In the genomic region with DNA sequence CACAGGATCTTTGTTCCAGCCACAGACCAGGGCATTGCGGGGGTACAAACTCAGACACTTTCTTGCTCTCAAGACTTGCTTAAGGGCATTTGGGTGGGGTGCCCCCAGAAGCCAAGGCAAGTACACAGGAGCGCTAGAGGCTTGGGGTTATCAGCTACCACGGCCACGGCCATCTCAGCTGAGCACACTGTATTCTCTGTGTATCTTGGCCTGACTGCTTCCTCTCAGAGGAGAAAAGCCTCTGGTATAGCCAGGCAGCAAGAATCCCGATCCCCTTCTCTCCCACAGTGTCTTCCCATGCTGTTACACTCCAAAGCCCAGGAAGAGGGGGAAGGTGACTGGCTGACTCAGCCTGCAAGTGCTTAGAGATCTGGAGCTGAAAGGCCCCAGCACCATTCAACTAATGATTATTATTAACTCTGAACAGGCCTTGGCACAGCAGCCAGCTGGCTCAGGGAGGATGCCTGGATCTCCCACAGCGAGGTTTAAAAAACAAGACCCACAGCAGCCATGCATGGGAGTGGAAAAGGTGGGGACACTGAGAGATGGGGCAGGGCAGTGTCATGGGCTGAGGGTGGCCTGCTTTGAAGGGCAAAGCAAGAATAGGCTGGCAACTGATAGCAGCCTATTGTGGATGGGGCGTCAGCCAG, we compare ENCODE assay signal across 10 mouse cellular contexts. TPM values are rescaled to one million over a fixed set of nuclear protein-coding genes. Genes with fewer than 3 reads are reported as not detected.
DNase-seq lines count a peak whose midpoint lies in the region; ATAC-seq and TF ChIP-seq lines count a peak whose summit lies in the region.
"Had no signal": no experiment of that assay in that cellular context is flagged by ENCODE, and none has a peak within 500 bp of the region (broad histone marks: within the 10 kb centered on the region; RNA-seq: fewer than 3 reads in every experiment).

No protein-coding gene starts in this region.

- no peak for TF ChIP-seq CTCF in thymus, adult 2 months (IDR thresholded peaks at IDR 0.05; ENCODE audit: borderline replicate concordance, control insufficient read depth, extremely low read depth, insufficient read depth, low read length, poor library complexity)

- no peak overlapping the region for H3K9ac ChIP-seq in kidney, embryonic 14.5 days (ENCODE audit: low read depth, low read length)
- H3K9ac ChIP-seq in hindbrain, embryonic 16.5 days (ENCODE audit: low read depth, low read length), result 0 out of 2 replicates have a peak overlapping the region, but pooled peaks have one; percentile 3
- H3K9ac ChIP-seq in midbrain, embryonic 16.5 days (ENCODE audit: low read depth, low read length), result peak overlapping the region; percentile 2; the same call in 1 of the 2 replicates

- no peaks in the 10 kb centered on the region for H3K27me3 ChIP-seq in kidney, embryonic 14.5 days (ENCODE audit: control insufficient read depth, insufficient read depth, low read length)
- no peaks in the 10 kb centered on the region for H3K27me3 ChIP-seq in hindbrain, embryonic 16.5 days (replicated peaks; ENCODE audit: control insufficient read depth, insufficient read depth, low read length)
- H3K27me3 ChIP-seq in midbrain, embryonic 16.5 days (ENCODE audit: control insufficient read depth, insufficient read depth, low read depth, low read length), result no peaks in the 10 kb centered on the region
- no peaks in the 10 kb centered on the region for H3K27me3 ChIP-seq in thymus, adult 2 months (ENCODE audit: control insufficient read depth, insufficient read depth, low read length)

- no peak for DNase-seq in kidney, postnatal 25 days
- DNase-seq in cerebellum, postnatal 25 days, result peak; percentile 50 to 53
- no peak for DNase-seq in thymus, adult 2 months
- no peak for DNase-seq in kidney, adult 11 months

- no peaks in the 10 kb centered on the region for H3K36me3 ChIP-seq in kidney, embryonic 14.5 days (ENCODE audit: control insufficient read depth, insufficient read depth, low read length)
- 0 out of 2 replicates have a peak, but pooled peaks cover 4% of the 10 kb centered on the region for H3K36me3 ChIP-seq in hindbrain, embryonic 16.5 days (ENCODE audit: control insufficient read depth, insufficient read depth, low read length)
- H3K36me3 ChIP-seq in midbrain, embryonic 16.5 days (ENCODE audit: control insufficient read depth, insufficient read depth, low read length), result peaks cover 3% of the 10 kb centered on the region
- no peaks in the 10 kb centered on the region for H3K36me3 ChIP-seq in thymus, adult 2 months (ENCODE audit: control insufficient read depth, insufficient read depth, low read length)

- peak overlapping the region; percentile 51; the same call in 1 of the 2 replicates for H3K27ac ChIP-seq in kidney, embryonic 14.5 days (ENCODE audit: low read depth, low read length)
- peak overlapping the region; percentile 73 for H3K27ac ChIP-seq in hindbrain, embryonic 16.5 days (ENCODE audit: low read depth, low read length)
- H3K27ac ChIP-seq in midbrain, embryonic 16.5 days (ENCODE audit: low read length), result 0 out of 2 replicates have a peak overlapping the region, but pooled peaks have one; percentile 19
- H3K27ac ChIP-seq in thymus, adult 2 months (ENCODE audit: control insufficient read depth, insufficient read depth, low read length), result no peak overlapping the region
- H3K27ac ChIP-seq: kidney, postnatal 0 days had no signal

- TF ChIP-seq POLR2A in thymus, adult 2 months (IDR thresholded peaks at IDR 0.05; ENCODE audit: control insufficient read depth, extremely low read depth, insufficient read depth, low read length, poor library complexity), result no peak

- H3K9me3 ChIP-seq in kidney, embryonic 14.5 days (ENCODE audit: control insufficient read depth, low read length), result no peaks in the 10 kb centered on the region
- H3K9me3 ChIP-seq in hindbrain, embryonic 16.5 days (ENCODE audit: control insufficient read depth, low read length), result no peaks in the 10 kb centered on the region
- no peaks in the 10 kb centered on the region for H3K9me3 ChIP-seq in midbrain, embryonic 16.5 days (replicated peaks; ENCODE audit: control insufficient read depth, low read length, poor library complexity, severe bottlenecking)
- H3K9me3 ChIP-seq: G1E had no signal

- H3K4me1 ChIP-seq in kidney, embryonic 14.5 days (ENCODE audit: control insufficient read depth, insufficient read depth, low read length), result peaks cover 27% of the 10 kb centered on the region
- peaks cover 19% of the 10 kb centered on the region for H3K4me1 ChIP-seq in hindbrain, embryonic 16.5 days (ENCODE audit: control insufficient read depth, insufficient read depth, low read depth, low read length)
- peaks cover 17% of the 10 kb centered on the region for H3K4me1 ChIP-seq in midbrain, embryonic 16.5 days (ENCODE audit: control insufficient read depth, insufficient read depth, low read length)
- peaks cover 9% of the 10 kb centered on the region for H3K4me1 ChIP-seq in thymus, adult 2 months (replicated peaks; ENCODE audit: control insufficient read depth, insufficient read depth, low read length)

- ATAC-seq in kidney, embryonic 14.5 days (ENCODE audit: low FRiP score, low TSS enrichment), result no peak
- ATAC-seq in hindbrain, embryonic 16.5 days, result no peak
- no peak for ATAC-seq in midbrain, embryonic 16.5 days
- ATAC-seq in megakaryocyte-erythroid progenitor cell, adult 5-6 weeks (replicated peaks; ENCODE audit: low FRiP score, low TSS enrichment, poor library complexity, severe bottlenecking), result no peak

- no peak overlapping the region for H3K4me2 ChIP-seq in kidney, embryonic 14.5 days (replicated peaks; ENCODE audit: low read depth, low read length)
- H3K4me2 ChIP-seq in hindbrain, embryonic 16.5 days (ENCODE audit: low read length), result no peak overlapping the region
- H3K4me2 ChIP-seq in midbrain, embryonic 16.5 days (ENCODE audit: low read length), result no peak overlapping the region

- 73% methylated on average over 7 of the region's 7 CpGs for WGBS in kidney, embryonic 14.5 days
- WGBS in hindbrain, embryonic 16.5 days, result 59% methylated on average over 7 of the region's 7 CpGs
- WGBS in midbrain, embryonic 16.5 days, result 68% methylated on average over 7 of the region's 7 CpGs
- WGBS in thymus, adult 2 months, result 94% methylated on average over 7 of the region's 7 CpGs

- H3K4me3 ChIP-seq in kidney, embryonic 14.5 days (ENCODE audit: low read length), result no peak overlapping the region
- H3K4me3 ChIP-seq in hindbrain, embryonic 16.5 days (ENCODE audit: low read length), result no peak overlapping the region
- H3K4me3 ChIP-seq in midbrain, embryonic 16.5 days (ENCODE audit: low read depth, low read length), result no peak overlapping the region
- H3K4me3 ChIP-seq in thymus, adult 2 months (ENCODE audit: control insufficient read depth, insufficient read depth, low read length), result no peak overlapping the region

RNA-seq across cellular contexts. Expression of a gene that starts 4.9 kb away (rescaled TPM):
- polyA plus RNA-seq in kidney, embryonic 14.5 days (2014; fragmentation: Nextera tagmentation; extraction: Ambion mirVana), result 1.4 and 2.2 TPM in 2 replicates
- polyA plus RNA-seq in hindbrain, embryonic 16.5 days (2015; fragmentation: Nextera tagmentation; extraction: Ambion mirVana), result 2.7 and 3.9 TPM in 2 replicates
- polyA plus RNA-seq in midbrain, embryonic 16.5 days (2015; fragmentation: Nextera tagmentation; extraction: Ambion mirVana), result 4.6 and 4.8 TPM in 2 replicates
- total RNA-seq in megakaryocyte-erythroid progenitor cell, adult 5-6 weeks (2014; fragmentation: Nextera tagmentation), result 3.8 and 5.0 TPM in 2 replicates
- total RNA-seq in megakaryocyte-erythroid progenitor cell, adult 5-6 weeks (2017), result 3.5 and 4.6 TPM in 2 replicates
- 21.9 and 23.0 TPM in 2 replicates for polyA plus RNA-seq in thymus, adult 2 months (2012; rRNA removed)

RNA-seq across cellular contexts. Expression of a gene that starts 9.9 kb away (rescaled TPM):
- polyA plus RNA-seq in kidney, embryonic 14.5 days (2014; fragmentation: Nextera tagmentation; extraction: Ambion mirVana), result 3.0 and 3.7 TPM in 2 replicates
- 9.8 and 13.3 TPM in 2 replicates for polyA plus RNA-seq in hindbrain, embryonic 16.5 days (2015; fragmentation: Nextera tagmentation; extraction: Ambion mirVana)
- polyA plus RNA-seq in midbrain, embryonic 16.5 days (2015; fragmentation: Nextera tagmentation; extraction: Ambion mirVana), result 11.8 and 12.6 TPM in 2 replicates
- total RNA-seq in megakaryocyte-erythroid progenitor cell, adult 5-6 weeks (2014; fragmentation: Nextera tagmentation), result 1.3 and 2.3 TPM in 2 replicates
- 0.66 and 1.9 TPM in 2 replicates for total RNA-seq in megakaryocyte-erythroid progenitor cell, adult 5-6 weeks (2017)
- 10.8 and 11.2 TPM in 2 replicates for polyA plus RNA-seq in thymus, adult 2 months (2012; rRNA removed)

RNA-seq across cellular contexts. Expression of a gene that starts 14.7 kb away (rescaled TPM):
- polyA plus RNA-seq in kidney, embryonic 14.5 days (2014; fragmentation: Nextera tagmentation; extraction: Ambion mirVana), result 16.9 and 21.9 TPM in 2 replicates
- 19.6 and 21.4 TPM in 2 replicates for polyA plus RNA-seq in hindbrain, embryonic 16.5 days (2015; fragmentation: Nextera tagmentation; extraction: Ambion mirVana)
- 23.0 and 23.8 TPM in 2 replicates for polyA plus RNA-seq in midbrain, embryonic 16.5 days (2015; fragmentation: Nextera tagmentation; extraction: Ambion mirVana)
- 8.3 and 12.1 TPM in 2 replicates for total RNA-seq in megakaryocyte-erythroid progenitor cell, adult 5-6 weeks (2014; fragmentation: Nextera tagmentation)
- 1.9 and 3.2 TPM in 2 replicates for total RNA-seq in megakaryocyte-erythroid progenitor cell, adult 5-6 weeks (2017)
- polyA plus RNA-seq in thymus, adult 2 months (2012; rRNA removed), result 38.0 and 38.8 TPM in 2 replicates

RNA-seq across cellular contexts. Expression of a gene that starts 30.4 kb away (rescaled TPM):
- 2.9 and 4.7 TPM in 2 replicates for polyA plus RNA-seq in kidney, embryonic 14.5 days (2014; fragmentation: Nextera tagmentation; extraction: Ambion mirVana)
- polyA plus RNA-seq in hindbrain, embryonic 16.5 days (2015; fragmentation: Nextera tagmentation; extraction: Ambion mirVana), result 0.35 and 1.4 TPM in 2 replicates
- 0.30 and 0.67 TPM in 2 replicates for polyA plus RNA-seq in midbrain, embryonic 16.5 days (2015; fragmentation: Nextera tagmentation; extraction: Ambion mirVana)
- not detected in 2 replicates for total RNA-seq in megakaryocyte-erythroid progenitor cell, adult 5-6 weeks (2014; fragmentation: Nextera tagmentation)
- total RNA-seq in megakaryocyte-erythroid progenitor cell, adult 5-6 weeks (2017), result not detected in 2 replicates
- 0.40 and 0.62 TPM in 2 replicates for polyA plus RNA-seq in thymus, adult 2 months (2012; rRNA removed)
- polyA plus RNA-seq: G1E had no signal

RNA-seq across cellular contexts. Expression of a gene that starts 41.4 kb away (rescaled TPM):
- polyA plus RNA-seq in kidney, embryonic 14.5 days (2014; fragmentation: Nextera tagmentation; extraction: Ambion mirVana), result 0.09 and 0.18 TPM in 2 replicates
- 8.4 and 10.6 TPM in 2 replicates for polyA plus RNA-seq in hindbrain, embryonic 16.5 days (2015; fragmentation: Nextera tagmentation; extraction: Ambion mirVana)
- polyA plus RNA-seq in midbrain, embryonic 16.5 days (2015; fragmentation: Nextera tagmentation; extraction: Ambion mirVana), result 6.1 and 8.3 TPM in 2 replicates
- total RNA-seq in megakaryocyte-erythroid progenitor cell, adult 5-6 weeks (2014; fragmentation: Nextera tagmentation), result not detected in 2 replicates
- not detected in 2 replicates for total RNA-seq in megakaryocyte-erythroid progenitor cell, adult 5-6 weeks (2017)
- polyA plus RNA-seq in thymus, adult 2 months (2012; rRNA removed), result not detected in 2 replicates
- polyA plus RNA-seq: G1E; kidney, postnatal 0 days had no signal

Comparison
In these comparisons a context has a peak if more than half of its experiments do, and no peak if none do; other contexts are left out.
1. DNase-seq: peak in cerebellum, postnatal 25 days (2 of 2); none in kidney, postnatal 25 days (0 of 2), thymus, adult 2 months (single experiment) and kidney, adult 11 months (single experiment).